In the genomic region with DNA sequence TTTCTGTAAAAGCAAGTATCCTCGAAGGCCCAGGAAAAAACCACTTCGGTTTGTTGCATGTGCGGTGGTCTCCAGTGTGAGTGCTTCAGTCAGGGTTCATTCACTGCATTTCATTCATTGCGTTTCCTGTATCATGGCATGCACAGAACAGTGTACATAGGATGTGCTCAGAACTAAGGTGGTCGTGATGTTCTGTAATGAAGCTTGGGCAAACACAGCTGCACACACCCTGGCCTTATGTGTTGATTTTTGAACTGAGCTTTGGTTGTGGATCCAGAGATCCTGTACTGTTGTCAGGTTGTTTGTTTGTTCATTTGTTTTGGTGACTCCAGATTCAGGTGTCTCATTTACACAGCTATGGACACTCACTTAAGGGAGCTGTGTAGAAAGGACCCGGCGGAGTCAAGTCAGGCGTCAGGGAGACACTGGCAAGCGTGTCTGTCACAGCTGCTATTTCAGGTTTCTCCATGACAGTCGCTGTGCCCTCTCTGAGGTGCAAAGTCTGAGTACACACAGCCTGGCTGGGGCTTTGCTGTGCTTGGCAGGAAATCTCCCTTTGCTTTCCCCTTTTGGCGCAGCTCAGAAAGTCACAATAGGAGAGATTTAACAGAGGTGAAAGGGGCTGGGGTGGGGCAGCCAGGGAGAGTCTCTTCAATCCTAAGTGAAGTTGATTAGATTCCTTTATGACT, we compare ENCODE assay signal across 28 mouse cellular contexts. TPM values are rescaled to one million over a fixed set of nuclear protein-coding genes. Genes with fewer than 3 reads are reported as not detected.
A peak's percentile ranks its signal among the peaks of the same experiment; 100 is the strongest.
DNase-seq lines count a peak whose midpoint lies in the region; ATAC-seq and TF ChIP-seq lines count a peak whose summit lies in the region.
"Had no signal": no experiment of that assay in that cellular context is flagged by ENCODE, and none has a peak within 500 bp of the region (broad histone marks: within the 10 kb centered on the region; RNA-seq: fewer than 3 reads in every experiment).

No protein-coding gene starts in this region.

- H3K79me2 ChIP-seq in heart, adult 2 months (replicated peaks; ENCODE audit: control insufficient read depth, insufficient read depth, low read length) = no peaks in the 10 kb centered on the region

- intact Hi-C loops in heart, adult 2 months (cut with DNase I) = no loop called here

- H3K36me3 ChIP-seq in heart, adult 2 months (ENCODE audit: control insufficient read depth, insufficient read depth, low read length) = no peaks in the 10 kb centered on the region
- H3K36me3 ChIP-seq in intestine, postnatal 0 days (ENCODE audit: control insufficient read depth, insufficient read depth) = no peaks in the 10 kb centered on the region
- H3K36me3 ChIP-seq in liver, embryonic 14.5 days (replicated peaks; ENCODE audit: control insufficient read depth, insufficient read depth, low read depth) = no peaks in the 10 kb centered on the region
- H3K36me3 ChIP-seq: forebrain, embryonic 10.5 days; hindbrain, embryonic 10.5 days; limb, embryonic 13.5 days; lung, embryonic 15.5 days; neural tube, embryonic 13.5 days had no signal

- H3K4me2 ChIP-seq in intestine, postnatal 0 days (replicated peaks; ENCODE audit: low read depth) = no peak overlapping the region
- no peak overlapping the region for H3K4me2 ChIP-seq in liver, embryonic 14.5 days (ENCODE audit: low read depth)
- H3K4me2 ChIP-seq: limb, embryonic 13.5 days; lung, embryonic 15.5 days; neural tube, embryonic 13.5 days had no signal

- peak; percentile 25; the same call in 1 of the 2 replicates for ATAC-seq in intestine, postnatal 0 days
- ATAC-seq in liver, embryonic 14.5 days (ENCODE audit: insufficient read depth) = peak; percentile 47
- ATAC-seq: forebrain, embryonic 16.5 days; hindbrain, postnatal 0 days; midbrain, embryonic 16.5 days had no signal

- no peak for TF ChIP-seq EP300 in heart, adult 2 months (IDR thresholded peaks at IDR 0.05; ENCODE audit: insufficient read depth, low read depth, low read length)
- no peak for TF ChIP-seq EP300 in liver, embryonic 14.5 days (IDR thresholded peaks at IDR 0.05; ENCODE audit: low read depth)

- H3K27me3 ChIP-seq in heart, adult 2 months (ENCODE audit: control insufficient read depth, insufficient read depth, low read length) = no peaks in the 10 kb centered on the region
- H3K27me3 ChIP-seq in intestine, postnatal 0 days (replicated peaks; ENCODE audit: control insufficient read depth, insufficient read depth, low read length) = peaks cover 2% of the 10 kb centered on the region; the same call in 1 of the 2 replicates
- no peaks in the 10 kb centered on the region for H3K27me3 ChIP-seq in liver, embryonic 14.5 days (ENCODE audit: control insufficient read depth, insufficient read depth, low read length)
- H3K27me3 ChIP-seq: limb, embryonic 13.5 days; lung, embryonic 15.5 days; neural tube, embryonic 13.5 days had no signal

- H3K9me3 ChIP-seq in intestine, postnatal 0 days (ENCODE audit: control insufficient read depth) = no peaks in the 10 kb centered on the region
- H3K9me3 ChIP-seq in liver, embryonic 14.5 days (ENCODE audit: control insufficient read depth, low read length) = no peaks in the 10 kb centered on the region
- H3K9me3 ChIP-seq: forebrain, embryonic 10.5 days; hindbrain, embryonic 10.5 days; limb, embryonic 13.5 days; lung, embryonic 15.5 days; neural tube, embryonic 13.5 days had no signal

- no peak overlapping the region for H3K9ac ChIP-seq in heart, adult 2 months (ENCODE audit: low read depth, low read length)
- H3K9ac ChIP-seq in intestine, postnatal 0 days (ENCODE audit: low read depth, low read length) = no peak overlapping the region
- no peak overlapping the region for H3K9ac ChIP-seq in liver, embryonic 14.5 days (replicated peaks)
- H3K9ac ChIP-seq: limb, embryonic 13.5 days; lung, embryonic 15.5 days; neural tube, embryonic 13.5 days had no signal

- peak; percentile 45 to 50 for DNase-seq in cerebellum, postnatal 10 days
- no peak for DNase-seq in cerebellum, adult 8-10 months
- DNase-seq in heart, adult 2 months = peak in 1 of 2 experiments; percentile 52
- DNase-seq in heart, adult 8-10 months (ENCODE audit: low spot score) = no peak
- DNase-seq in liver, embryonic 14.5 days (ENCODE audit: low read depth in 3 of 3, low spot score in 3 of 3) = no peak
- DNase-seq in retina, embryonic 14.5 days (ENCODE audit: low spot score) = no peak
- DNase-seq in embryo, embryonic 11 days = no peak
- DNase-seq: cerebellum, adult 9-11 months; kidney, adult 8-10 months; kidney, postnatal 25 days; layer of hippocampus, postnatal 36 days; thymus, postnatal 25 days had no signal

- TF ChIP-seq POLR2A in heart, adult 2 months (IDR thresholded peaks at IDR 0.05; ENCODE audit: insufficient read depth, low read depth, low read length) = no peak

- no peak overlapping the region for H3K4me3 ChIP-seq in heart, adult 2 months
- no peak overlapping the region for H3K4me3 ChIP-seq in intestine, postnatal 0 days (ENCODE audit: low read depth, low read length)
- no peak overlapping the region for H3K4me3 ChIP-seq in liver, embryonic 14.5 days (ENCODE audit: insufficient read depth in 1 of 2, low read depth in 2 of 2, low read length in 2 of 2)
- H3K4me3 ChIP-seq: forebrain, embryonic 10.5 days; hindbrain, embryonic 10.5 days; layer of hippocampus, adult 2 months; limb, embryonic 13.5 days; lung, embryonic 15.5 days; myocyte; neural tube, embryonic 13.5 days had no signal

- no peak overlapping the region; the same call in 1 of the 2 replicates for H3K27ac ChIP-seq in heart, adult 2 months
- H3K27ac ChIP-seq in intestine, postnatal 0 days (ENCODE audit: low read depth, low read length) = no peak overlapping the region
- H3K27ac ChIP-seq in liver, embryonic 14.5 days = no peak overlapping the region
- H3K27ac ChIP-seq: forebrain, embryonic 10.5 days; hindbrain, embryonic 10.5 days; hindbrain, postnatal 0 days; layer of hippocampus, adult 2 months; limb, embryonic 13.5 days; lung, embryonic 15.5 days; macrophage; neural tube, embryonic 13.5 days had no signal

- TF ChIP-seq CTCF in heart, adult 2 months (IDR thresholded peaks at IDR 0.05) = peak; percentile 27; the same call in 1 of the 2 replicates
- 0 out of 2 replicates have a peak, but pooled peaks have one; percentile 12 for TF ChIP-seq CTCF in intestine, postnatal 0 days (IDR thresholded peaks at IDR 0.05; ENCODE audit: low read depth)
- TF ChIP-seq CTCF in liver, embryonic 14.5 days (IDR thresholded peaks at IDR 0.05; ENCODE audit: low read depth) = no peak

- H3K4me1 ChIP-seq in heart, adult 2 months (ENCODE audit: control insufficient read depth, insufficient read depth, low read length) = no peaks in the 10 kb centered on the region; the same call in 1 of the 2 replicates
- no peaks in the 10 kb centered on the region for H3K4me1 ChIP-seq in intestine, postnatal 0 days (replicated peaks; ENCODE audit: control insufficient read depth, insufficient read depth, low read length)
- peaks cover 0 to 2% of the 10 kb centered on the region in 2 experiments; a peak in 1 of 4 replicates for H3K4me1 ChIP-seq in liver, embryonic 14.5 days (replicated peaks; ENCODE audit: control insufficient read depth in 2 of 2, insufficient read depth in 2 of 2, low read length in 1 of 2)
- H3K4me1 ChIP-seq: limb, embryonic 13.5 days; lung, embryonic 15.5 days had no signal

- 57% methylated on average over 11 of the region's 11 CpGs for WGBS in heart, adult 2 months
- 59% methylated on average over 11 of the region's 11 CpGs for WGBS in intestine, postnatal 0 days
- WGBS in liver, embryonic 14.5 days (ENCODE audit: insufficient replicate concordance) = 67% methylated on average over 11 of the region's 11 CpGs

RNA-seq across cellular contexts. Expression of gene Cxcl10, which starts 10.2 kb away (rescaled TPM):
- total RNA-seq in heart, adult 2 months (2021) = under 1 TPM in 1 of 2 experiments, not detected in 1; 0.34 TPM
- 1.0 and 3.6 TPM in 2 replicates for polyA plus RNA-seq in heart, adult 2 months (2012; rRNA removed)
- total RNA-seq in heart, adult 8-10 months (2022) = not detected
- polyA plus RNA-seq in intestine, postnatal 0 days (2015; fragmentation: Nextera tagmentation; extraction: Ambion mirVana) = 2.0 and 2.2 TPM in 2 replicates
- polyA plus RNA-seq in liver, embryonic 14.5 days (2012; rRNA removed) = 7.8 and 10.0 TPM in 2 replicates
- polyA plus RNA-seq in liver, embryonic 14.5 days (2014; fragmentation: Nextera tagmentation; extraction: Ambion mirVana) = 4.8 and 6.0 TPM in 2 replicates
- total RNA-seq: hindbrain, postnatal 0 days; layer of hippocampus, adult 2 months; layer of hippocampus, postnatal 36 days; left cerebral cortex, postnatal 25 days had no signal
- polyA plus RNA-seq: forebrain, embryonic 10.5 days; forebrain, embryonic 16.5 days had no signal

RNA-seq across cellular contexts. Expression of gene Art3, which starts 27.3 kb away (rescaled TPM):
- total RNA-seq in heart, adult 2 months (2021) = 100 to 1,000 TPM; 622 to 797 TPM
- polyA plus RNA-seq in heart, adult 2 months (2012; rRNA removed) = 268 and 420 TPM in 2 replicates
- total RNA-seq in heart, adult 8-10 months (2022) = 100 to 1,000 TPM; 573 to 758 (median 670) TPM
- polyA plus RNA-seq in intestine, postnatal 0 days (2015; fragmentation: Nextera tagmentation; extraction: Ambion mirVana) = 12.7 and 13.5 TPM in 2 replicates
- 0.53 and 1.1 TPM in 2 replicates for polyA plus RNA-seq in liver, embryonic 14.5 days (2012; rRNA removed)
- 1.7 and 2.1 TPM in 2 replicates for polyA plus RNA-seq in liver, embryonic 14.5 days (2014; fragmentation: Nextera tagmentation; extraction: Ambion mirVana)
- polyA plus RNA-seq: macrophage had no signal

RNA-seq across cellular contexts. Expression of gene Cxcl9, which starts 31.0 kb away (rescaled TPM):
- total RNA-seq in heart, adult 2 months (2021) = 1 to 10 TPM; 2.8 to 3.0 TPM
- polyA plus RNA-seq in heart, adult 2 months (2012; rRNA removed) = 12.2 and 21.0 TPM in 2 replicates
- 1 to 10 TPM in 3 of 4 experiments, under 1 TPM in 1; 0.79 to 1.8 (median 1.2) TPM for total RNA-seq in heart, adult 8-10 months (2022)
- polyA plus RNA-seq in intestine, postnatal 0 days (2015; fragmentation: Nextera tagmentation; extraction: Ambion mirVana) = 0.05 and 0.18 TPM in 2 replicates
- 0.06 TPM in 1 of 2 replicates, not detected in the other for polyA plus RNA-seq in liver, embryonic 14.5 days (2012; rRNA removed)
- polyA plus RNA-seq in liver, embryonic 14.5 days (2014; fragmentation: Nextera tagmentation; extraction: Ambion mirVana) = 0.20 TPM in 1 of 2 replicates, not detected in the other
- total RNA-seq: hindbrain, postnatal 0 days; layer of hippocampus, adult 2 months; layer of hippocampus, postnatal 36 days; left cerebral cortex, postnatal 25 days had no signal
- polyA plus RNA-seq: cortical plate, adult 2 months; embryonic facial prominence, embryonic 11.5 days; forebrain, embryonic 10.5 days; forebrain, embryonic 16.5 days; hindbrain, embryonic 10.5 days; hindbrain, postnatal 0 days; lung, embryonic 15.5 days; midbrain, embryonic 16.5 days; neural tube, embryonic 13.5 days; stomach, embryonic 14.5 days had no signal

RNA-seq across cellular contexts. Expression of gene Sdad1, which starts 48.6 kb away (rescaled TPM):
- total RNA-seq in heart, adult 2 months (2021) = 10 to 100 TPM; 10.9 TPM
- 6.1 and 7.0 TPM in 2 replicates for polyA plus RNA-seq in heart, adult 2 months (2012; rRNA removed)
- total RNA-seq in heart, adult 8-10 months (2022) = 10 to 100 TPM; 10.8 to 12.5 (median 11.4) TPM
- polyA plus RNA-seq in intestine, postnatal 0 days (2015; fragmentation: Nextera tagmentation; extraction: Ambion mirVana) = 15.8 and 17.3 TPM in 2 replicates
- polyA plus RNA-seq in liver, embryonic 14.5 days (2012; rRNA removed) = 8.1 and 9.5 TPM in 2 replicates
- polyA plus RNA-seq in liver, embryonic 14.5 days (2014; fragmentation: Nextera tagmentation; extraction: Ambion mirVana) = 17.4 and 18.8 TPM in 2 replicates

Comparison
In these comparisons a context has a peak if more than half of its experiments do, and no peak if none do; other contexts are left out.
1. DNase-seq: peak in cerebellum, postnatal 10 days (2 of 2); none in cerebellum, adult 8-10 months (single experiment), heart, adult 8-10 months (single experiment), liver, embryonic 14.5 days (0 of 3), retina, embryonic 14.5 days (single experiment) and embryo, embryonic 11 days (single experiment).
2. RNA of gene Art3, which starts 27.3 kb away (polyA plus RNA-seq): 268 to 420 TPM in heart, adult 2 months; 12.7 to 13.5 TPM in intestine, postnatal 0 days and 0.53 to 2.1 TPM in liver, embryonic 14.5 days; every median in the first group is over 10 times any median in the second.
3. RNA of gene Cxcl9, which starts 31.0 kb away (polyA plus RNA-seq): 12.2 to 21.0 TPM in heart, adult 2 months; 0.06 to 0.20 TPM in liver, embryonic 14.5 days and 0.05 to 0.18 TPM in intestine, postnatal 0 days; every median in the first group is over 10 times any median in the second.